Comparison of ENCODE assay signal across 8 mouse cellular contexts in the genomic region with DNA sequence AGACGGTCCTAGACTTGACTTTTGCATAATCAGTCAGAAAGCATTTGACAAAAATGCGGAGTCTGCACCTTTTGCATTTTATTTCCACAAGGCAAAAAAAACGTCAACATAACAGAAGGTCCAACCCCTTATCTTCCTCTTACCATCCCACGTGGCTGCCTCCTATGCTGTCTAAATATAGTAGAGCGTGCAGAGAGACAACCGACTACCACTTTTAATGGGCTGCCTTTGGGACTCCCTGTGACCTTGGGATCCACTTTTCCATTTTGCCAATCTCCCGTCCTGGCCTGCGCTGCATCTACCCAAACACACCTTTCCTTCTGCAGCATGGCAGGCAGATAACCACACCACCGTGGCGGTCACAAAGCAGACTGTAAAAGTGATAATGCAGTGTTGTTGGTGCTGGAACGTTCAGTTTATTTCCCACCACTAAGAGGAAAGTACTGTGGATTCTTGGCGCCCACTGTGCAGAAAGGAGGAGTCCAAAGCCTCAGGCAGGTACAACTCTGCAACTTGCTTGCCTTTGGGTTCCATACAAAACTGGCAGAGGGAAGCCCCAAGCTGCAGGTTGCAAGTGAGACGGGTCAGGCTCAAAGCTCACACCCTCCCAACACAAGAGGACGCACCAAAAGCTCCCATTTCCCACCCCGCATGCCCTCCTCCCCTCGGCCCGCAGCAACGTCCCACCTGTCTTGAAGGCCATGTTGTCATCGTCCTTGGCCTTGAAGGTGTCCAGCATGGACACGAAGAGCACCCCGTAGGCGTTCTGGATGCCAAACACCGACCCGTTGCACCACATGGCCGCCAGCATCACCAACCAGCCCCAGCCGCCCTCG. TPM values are rescaled to one million over a fixed set of nuclear protein-coding genes. Genes with fewer than 3 reads are reported as not detected.
A peak's percentile ranks its signal among the peaks of the same experiment; 100 is the strongest.
DNase-seq lines count a peak whose midpoint lies in the region; ATAC-seq lines count a peak whose summit lies in the region.

No protein-coding gene starts in this region.

- ATAC-seq in frontal cortex, adult (ENCODE audit: low TSS enrichment), result peak; percentile 33
- ATAC-seq in forebrain, embryonic 11.5 days (replicated peaks; ENCODE audit: low FRiP score), result peak; percentile 22; the same call in 1 of the 2 replicates
- peak; percentile 51 for ATAC-seq in liver, embryonic 11.5 days (replicated peaks; ENCODE audit: low FRiP score)
- peak; percentile 22 for ATAC-seq in neural tube, embryonic 15.5 days (ENCODE audit: low FRiP score)

- H3K27ac ChIP-seq in forebrain, embryonic 11.5 days (ENCODE audit: low read depth, low read length), result no peak overlapping the region
- H3K27ac ChIP-seq in hindbrain, embryonic 10.5 days, result peak overlapping the region; percentile 89
- peak overlapping the region; percentile 90 for H3K27ac ChIP-seq in liver, embryonic 11.5 days (ENCODE audit: low read depth, low read length)
- no peak overlapping the region for H3K27ac ChIP-seq in neural tube, embryonic 15.5 days (replicated peaks)

- peak overlapping the region; percentile 91 for H3K4me2 ChIP-seq in forebrain, embryonic 11.5 days (ENCODE audit: low read depth, low read length, severe bottlenecking)
- H3K4me2 ChIP-seq in liver, embryonic 11.5 days, result peak overlapping the region; percentile 89
- H3K4me2 ChIP-seq in neural tube, embryonic 15.5 days, result peak overlapping the region; percentile 83

- H3K9me3 ChIP-seq in forebrain, embryonic 11.5 days (ENCODE audit: control insufficient read depth, low read length), result no peaks in the 10 kb centered on the region
- no peaks in the 10 kb centered on the region for H3K9me3 ChIP-seq in hindbrain, embryonic 10.5 days
- H3K9me3 ChIP-seq in liver, embryonic 11.5 days (ENCODE audit: control insufficient read depth, low read length), result no peaks in the 10 kb centered on the region
- no peaks in the 10 kb centered on the region for H3K9me3 ChIP-seq in neural tube, embryonic 15.5 days (replicated peaks)

- WGBS in forebrain, embryonic 11.5 days, result 32% methylated on average over 27 of the region's 27 CpGs
- 27% methylated on average over 27 of the region's 27 CpGs for WGBS in hindbrain, embryonic 10.5 days
- WGBS in liver, embryonic 11.5 days, result 11% methylated on average over 27 of the region's 27 CpGs
- 26% methylated on average over 27 of the region's 27 CpGs for WGBS in neural tube, embryonic 15.5 days

- peak overlapping the region; percentile 65 for H3K9ac ChIP-seq in forebrain, embryonic 11.5 days (ENCODE audit: low read length)
- peak overlapping the region; percentile 93 for H3K9ac ChIP-seq in liver, embryonic 11.5 days (ENCODE audit: low read depth, low read length)
- peak overlapping the region; percentile 60 for H3K9ac ChIP-seq in neural tube, embryonic 15.5 days (replicated peaks)

- H3K4me1 ChIP-seq in forebrain, embryonic 11.5 days (replicated peaks; ENCODE audit: control insufficient read depth, insufficient read depth, low read length), result no peaks in the 10 kb centered on the region
- H3K4me1 ChIP-seq in hindbrain, embryonic 10.5 days (replicated peaks), result peaks cover 16% of the 10 kb centered on the region
- peaks cover 17% of the 10 kb centered on the region for H3K4me1 ChIP-seq in liver, embryonic 11.5 days (replicated peaks; ENCODE audit: control insufficient read depth, insufficient read depth, low read length)
- peaks cover 9% of the 10 kb centered on the region for H3K4me1 ChIP-seq in neural tube, embryonic 15.5 days

- H3K27me3 ChIP-seq in forebrain, embryonic 11.5 days (ENCODE audit: control insufficient read depth, insufficient read depth, low read length), result peaks cover 6% of the 10 kb centered on the region; the same call in 1 of the 2 replicates
- peaks cover 20% of the 10 kb centered on the region for H3K27me3 ChIP-seq in hindbrain, embryonic 10.5 days (ENCODE audit: insufficient read depth, poor library complexity, severe bottlenecking)
- H3K27me3 ChIP-seq in liver, embryonic 11.5 days (replicated peaks; ENCODE audit: control insufficient read depth, insufficient read depth, low read length), result no peaks in the 10 kb centered on the region
- no peaks in the 10 kb centered on the region; the same call in 1 of the 2 replicates for H3K27me3 ChIP-seq in neural tube, embryonic 15.5 days (replicated peaks)

- no peak for DNase-seq in frontal cortex, postnatal 14 days (ENCODE audit: low spot score in 2 of 2)
- DNase-seq in Muller cell, postnatal 12 days (ENCODE audit: inconsistent ontology term), result peak; percentile 3
- DNase-seq in forebrain, embryonic 11.5 days (ENCODE audit: low spot score), result no peak
- no peak for DNase-seq in hindbrain, embryonic 10.5 days (ENCODE audit: low spot score)
- DNase-seq in liver, embryonic 11.5 days (ENCODE audit: low spot score), result peak; percentile 55
- no peak for DNase-seq in left cerebral cortex, adult 8-10 months (ENCODE audit: low spot score in 2 of 2)

- H3K4me3 ChIP-seq in forebrain, embryonic 11.5 days (ENCODE audit: low read depth, low read length), result peak overlapping the region; percentile 55
- peak overlapping the region; percentile 79 for H3K4me3 ChIP-seq in hindbrain, embryonic 10.5 days
- H3K4me3 ChIP-seq in liver, embryonic 11.5 days (ENCODE audit: low read depth, low read length), result peak overlapping the region; percentile 90
- H3K4me3 ChIP-seq in neural tube, embryonic 15.5 days (replicated peaks), result peak overlapping the region; percentile 61

- no peaks in the 10 kb centered on the region for H3K36me3 ChIP-seq in forebrain, embryonic 11.5 days (ENCODE audit: control insufficient read depth, insufficient read depth, low read length)
- no peaks in the 10 kb centered on the region for H3K36me3 ChIP-seq in hindbrain, embryonic 10.5 days
- no peaks in the 10 kb centered on the region; the same call in 1 of the 2 replicates for H3K36me3 ChIP-seq in liver, embryonic 11.5 days (ENCODE audit: control insufficient read depth, insufficient read depth, low read length)
- no peaks in the 10 kb centered on the region for H3K36me3 ChIP-seq in neural tube, embryonic 15.5 days

RNA-seq across cellular contexts. Expression of gene Slc16a10, which starts 0.8 kb away (rescaled TPM):
- 6.2 and 9.1 TPM in 2 replicates for polyA plus RNA-seq in forebrain, embryonic 11.5 days (2014; fragmentation: Nextera tagmentation; extraction: Ambion mirVana)
- 8.7 and 10.3 TPM in 2 replicates for polyA plus RNA-seq in hindbrain, embryonic 10.5 days (2016; fragmentation: Nextera tagmentation; extraction: Ambion mirVana)
- 46.9 and 49.2 TPM in 2 replicates for polyA plus RNA-seq in liver, embryonic 11.5 days (2014; fragmentation: Nextera tagmentation; extraction: Ambion mirVana)
- polyA plus RNA-seq in neural tube, embryonic 15.5 days (2015; fragmentation: Nextera tagmentation; extraction: Ambion mirVana), result 2.2 and 10.1 TPM in 2 replicates
- 1 to 10 TPM; 2.9 to 4.5 (median 3.6) TPM for total RNA-seq in left cerebral cortex, adult 8-10 months (2022)

Comparison
In these comparisons a context has a peak if more than half of its experiments do, and no peak if none do; other contexts are left out.
1. DNase-seq: peak in Muller cell, postnatal 12 days (single experiment) and liver, embryonic 11.5 days (single experiment); none in frontal cortex, postnatal 14 days (0 of 2), forebrain, embryonic 11.5 days (single experiment), hindbrain, embryonic 10.5 days (single experiment) and left cerebral cortex, adult 8-10 months (0 of 2).
2. H3K27ac ChIP-seq: peak in hindbrain, embryonic 10.5 days (single experiment) and liver, embryonic 11.5 days (single experiment); none in forebrain, embryonic 11.5 days (single experiment) and neural tube, embryonic 15.5 days (single experiment).
3. Peak in every context shown above with its lines, with median percentiles within 50 percentile points of each other: ATAC-seq, H3K4me2 ChIP-seq, H3K4me3 ChIP-seq and H3K9ac ChIP-seq.